Mouse (Mus musculus): ENCODE data around the gene Adora1.

The Adora1 gene

DNA sequence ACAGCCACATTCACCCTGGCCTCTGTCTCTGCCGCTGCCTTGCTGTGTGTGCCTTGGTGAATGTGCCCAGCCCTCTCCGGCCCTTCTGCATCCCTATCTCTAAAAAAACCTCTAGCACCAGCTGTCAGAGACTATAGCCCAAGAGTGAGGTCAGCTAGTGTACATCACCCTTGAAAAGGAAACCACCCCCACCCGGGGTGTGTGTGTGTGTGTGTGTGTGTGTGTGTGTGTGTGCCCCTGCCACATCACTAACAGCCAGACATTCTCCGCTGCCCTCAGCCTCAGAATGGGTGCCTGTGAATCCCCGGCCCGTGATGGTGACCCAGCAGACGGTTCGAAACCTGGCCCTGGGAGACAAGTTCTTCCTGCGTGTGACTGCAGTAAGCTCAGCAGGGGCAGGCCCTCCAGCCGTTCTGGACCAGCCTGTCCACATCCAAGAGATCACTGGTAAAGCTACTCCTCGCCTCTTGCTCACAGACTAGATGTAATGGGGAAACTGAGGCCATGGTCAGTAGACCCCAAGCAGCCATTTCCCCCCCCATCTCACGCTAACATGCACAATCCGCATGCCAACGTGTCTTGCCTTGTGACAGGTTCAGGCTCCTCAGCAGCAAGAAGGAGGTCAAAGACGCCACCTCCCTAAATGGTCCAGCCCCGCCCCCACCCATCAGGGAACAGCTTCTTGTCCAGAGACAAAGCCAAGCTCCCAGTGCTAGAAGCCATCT lies 40.8 kb downstream of the Adora1 start:
- no peak for DNase-seq (ENCODE audit: low spot score)

DNA sequence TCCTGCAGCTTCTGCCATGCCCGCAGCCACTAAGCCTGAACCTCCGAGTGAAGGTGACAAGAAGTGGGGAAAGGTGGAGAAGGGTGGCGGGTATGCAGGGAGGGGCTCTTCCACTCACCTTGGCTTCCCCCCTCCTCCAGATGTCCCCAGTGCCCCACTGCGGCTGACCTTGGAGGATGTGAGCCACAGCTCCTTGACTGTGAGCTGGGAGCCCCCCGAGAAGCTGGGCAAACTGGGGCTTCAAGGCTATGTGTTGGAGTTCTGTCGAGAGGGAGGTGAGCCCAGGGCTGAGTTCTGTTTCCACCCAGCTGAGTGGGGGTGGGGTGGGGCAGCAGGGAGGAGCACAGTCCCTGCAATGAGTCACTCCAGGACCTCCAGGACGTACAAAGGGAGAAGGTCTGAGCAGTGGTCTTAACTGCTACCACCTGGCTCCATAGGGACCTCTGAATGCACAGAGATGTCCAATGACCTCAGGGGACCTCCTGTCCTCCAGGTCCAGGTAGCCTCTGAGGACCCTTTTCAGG lies 41.5 kb downstream of the Adora1 start:
- no peak for DNase-seq (ENCODE audit: low spot score)

DNA sequence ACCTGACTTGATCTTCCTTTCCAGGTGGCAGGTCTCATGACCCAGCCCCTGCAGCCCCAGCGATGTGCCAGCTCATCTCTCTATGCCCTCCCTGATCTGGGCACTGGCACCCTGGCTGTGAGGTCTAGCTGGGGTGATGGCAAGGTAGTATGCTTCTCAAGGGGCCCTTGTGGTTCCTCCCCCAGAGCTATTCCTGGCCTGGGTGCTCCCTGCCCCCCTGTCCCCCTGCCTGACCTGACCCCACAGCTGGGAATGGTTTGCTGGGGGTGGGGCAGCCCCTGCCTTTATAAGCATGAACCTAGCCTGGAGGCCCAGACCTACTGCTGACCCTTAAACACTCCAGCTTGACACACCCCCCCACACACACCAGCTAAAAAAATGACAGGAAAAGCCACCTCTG lies 42.1 kb downstream of the Adora1 start, which contains the start of gene Mybph:
Mybph (plus strand) TSS at position 323 of the 400 bp plus-strand sequence.
- no peak for DNase-seq (ENCODE audit: low spot score)

DNA sequence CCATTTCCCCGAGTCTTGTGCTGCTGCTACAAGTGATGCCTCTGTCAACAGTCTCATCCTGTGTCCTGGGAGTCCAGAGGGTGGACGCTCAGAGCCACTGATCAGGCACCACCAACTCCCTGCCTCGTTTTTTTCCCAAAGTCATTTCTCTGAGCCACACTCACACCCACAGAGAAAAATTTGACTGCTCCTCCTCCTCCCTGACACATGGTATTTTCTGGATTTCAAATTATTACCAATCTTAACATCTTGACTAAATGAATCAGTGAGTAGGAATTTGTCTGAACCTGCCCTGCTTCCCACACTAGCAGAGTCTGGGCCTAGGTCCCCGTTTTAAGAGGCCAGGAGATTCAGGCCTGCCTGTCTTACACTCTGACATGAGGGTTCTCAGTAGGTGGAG lies 43.2 kb downstream of the Adora1 start:
- DNase-seq (ENCODE audit: low spot score): no peak

DNA sequence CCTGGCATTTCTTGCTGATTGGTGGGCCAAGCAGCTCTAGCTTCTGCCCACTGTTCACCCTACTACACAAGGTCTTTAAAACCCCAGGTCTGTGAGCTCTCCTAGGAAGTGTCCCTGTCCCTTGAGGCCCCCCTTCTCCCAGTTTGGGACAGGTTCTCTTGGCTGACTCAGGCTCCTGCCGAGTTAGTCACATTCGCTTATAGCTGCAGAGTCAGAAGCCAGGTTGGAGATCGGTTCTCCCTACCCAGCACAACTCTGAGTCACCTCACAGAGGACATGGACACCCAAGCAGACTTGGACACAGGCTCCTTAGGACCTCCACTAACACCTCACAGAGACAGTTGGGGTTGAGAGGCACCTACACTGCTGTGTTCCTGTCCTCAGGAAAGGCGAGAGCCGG lies 44.0 kb downstream of the Adora1 start:
- no peak for DNase-seq (ENCODE audit: low spot score)

DNA sequence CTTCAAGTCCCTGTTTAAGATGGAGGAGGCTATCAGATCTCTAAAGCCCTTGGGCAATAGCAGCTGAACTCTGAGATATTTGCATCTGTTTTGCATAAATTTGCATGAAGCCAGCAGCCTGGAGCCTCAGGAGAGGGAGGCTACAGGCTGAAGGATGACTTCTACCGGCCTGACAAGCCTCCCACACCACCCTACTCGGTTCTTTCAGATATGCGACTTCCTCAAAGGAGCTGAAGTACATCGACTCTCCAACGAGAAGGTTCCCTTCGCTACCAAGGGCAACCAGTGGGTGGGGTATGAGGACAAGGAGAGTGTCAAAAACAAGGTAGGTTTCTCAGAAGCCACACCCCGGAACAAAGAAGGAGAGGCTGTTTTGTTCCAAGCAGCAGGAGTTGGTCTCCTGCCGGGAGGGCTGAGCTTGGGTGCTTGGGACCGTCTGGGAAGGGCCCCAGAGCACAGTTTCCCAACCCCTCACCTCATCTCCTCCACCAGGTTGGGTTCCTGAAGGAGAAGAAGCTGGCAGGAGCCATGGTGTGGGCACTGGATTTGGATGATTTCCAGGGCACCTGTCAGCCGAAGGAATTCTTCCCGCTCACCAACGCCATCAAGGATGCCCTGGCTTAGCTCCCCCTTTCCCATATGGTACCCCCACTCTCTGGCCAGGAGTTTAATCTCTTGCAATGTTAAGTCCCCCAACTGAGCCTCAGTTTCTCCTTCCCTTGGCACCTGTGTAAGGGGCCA lies 46.1 kb downstream of the Adora1 start:
- no peak for DNase-seq (ENCODE audit: low spot score)

DNA sequence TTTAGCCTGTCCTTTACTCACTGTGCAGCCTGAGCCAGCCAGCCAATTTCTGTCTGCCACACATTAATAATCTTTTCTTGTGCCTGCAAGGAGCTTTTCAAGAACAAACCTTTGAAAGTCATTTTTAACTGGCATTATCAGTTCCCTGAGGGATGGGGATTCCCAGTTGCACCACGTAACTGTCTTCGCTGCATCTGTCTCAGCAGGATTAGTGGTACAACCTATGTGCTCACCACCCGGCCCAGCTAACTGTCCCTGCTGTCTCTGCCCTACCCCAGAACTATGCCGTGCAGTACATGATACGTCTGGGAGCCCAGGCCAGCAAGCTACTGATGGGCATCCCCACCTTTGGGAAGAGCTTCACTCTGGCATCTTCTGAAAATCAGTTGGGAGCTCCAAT lies 47.0 kb downstream of the Adora1 start:
- no peak for DNase-seq (ENCODE audit: low spot score)

DNA sequence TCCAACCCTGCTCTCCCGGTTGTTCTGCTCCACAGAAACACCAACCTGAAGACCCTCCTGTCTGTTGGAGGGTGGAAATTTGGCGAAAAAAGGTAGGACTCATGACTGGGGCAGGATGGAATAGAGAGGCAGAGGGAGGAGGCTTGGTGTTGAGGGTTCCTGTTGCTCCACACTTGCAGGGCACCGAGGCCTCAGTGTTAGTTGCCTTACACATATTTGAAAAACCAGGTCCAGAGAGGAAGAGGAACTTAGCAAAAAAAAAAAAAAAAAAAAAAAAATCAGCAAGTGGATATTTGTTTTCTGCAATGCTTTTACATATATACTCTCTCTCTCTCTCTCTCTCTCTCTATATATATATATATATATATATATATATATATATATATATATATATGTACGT lies 51.1 kb downstream of the Adora1 start:
- no peak for DNase-seq (ENCODE audit: low spot score)

DNA sequence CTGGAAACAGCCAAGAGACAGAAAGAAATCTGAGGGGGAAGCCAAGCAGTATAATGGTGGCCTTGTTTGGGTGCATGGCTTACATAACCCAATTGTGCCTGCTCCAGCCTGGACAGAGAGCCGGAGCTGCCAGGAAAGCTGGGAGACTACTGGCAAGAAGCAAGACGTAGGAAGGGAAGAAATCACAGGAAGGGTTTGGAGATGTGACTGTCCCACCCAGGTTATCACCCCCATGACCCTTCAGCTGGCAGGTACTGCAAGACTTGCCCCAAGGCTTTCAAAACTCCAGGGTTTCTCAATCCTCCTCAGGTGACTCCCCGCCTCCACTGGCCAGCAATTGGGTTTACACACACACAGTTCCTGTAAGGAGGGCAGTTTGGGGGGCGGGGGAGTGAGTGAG lies 53.2 kb downstream of the Adora1 start, which contains the start of gene Chil1:
Chil1 (plus strand) TSS at position 152 of the 400 bp plus-strand sequence.
- no peak for DNase-seq (ENCODE audit: low spot score)

DNA sequence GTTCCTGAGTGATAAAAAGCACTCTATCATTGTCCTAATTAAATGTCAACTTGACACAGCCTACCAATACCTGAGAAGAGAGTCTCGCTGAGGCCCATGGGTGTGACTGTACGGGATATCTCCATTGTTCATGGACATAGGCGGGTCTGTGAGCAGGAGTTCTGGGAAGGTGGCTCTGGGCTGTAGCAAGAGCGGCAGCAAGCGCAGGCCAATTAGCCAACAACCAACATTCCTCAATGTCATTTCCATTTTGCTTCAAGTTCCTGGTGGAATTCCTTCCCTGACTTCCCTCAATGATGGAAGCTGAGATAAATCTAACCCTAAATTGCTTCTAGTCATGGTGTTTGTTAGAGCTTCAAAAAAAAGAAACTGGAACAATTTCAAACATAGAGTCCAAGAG lies 57.3 kb downstream of the Adora1 start:
- no peak for DNase-seq (ENCODE audit: low spot score)

DNA sequence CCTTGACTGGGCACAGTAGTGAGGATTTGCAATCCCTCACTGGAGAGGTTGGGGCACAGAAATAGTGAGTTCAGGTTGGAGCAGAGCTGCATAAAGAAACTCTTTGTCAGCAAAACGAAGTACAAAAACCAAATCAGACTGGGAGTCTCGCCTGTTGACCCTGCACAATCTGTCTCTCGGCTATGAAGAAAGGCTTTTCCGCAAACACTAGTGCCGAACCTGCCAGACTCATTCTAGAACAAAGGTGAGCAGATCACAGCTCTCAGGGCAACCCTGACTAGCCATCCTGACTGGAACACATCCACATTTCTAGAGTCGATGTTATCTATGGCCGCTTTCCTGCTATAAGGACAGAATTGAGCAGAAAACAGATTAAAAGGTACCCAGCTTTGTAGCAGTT lies 62.1 kb downstream of the Adora1 start:
- DNase-seq (ENCODE audit: low spot score): no peak

DNA sequence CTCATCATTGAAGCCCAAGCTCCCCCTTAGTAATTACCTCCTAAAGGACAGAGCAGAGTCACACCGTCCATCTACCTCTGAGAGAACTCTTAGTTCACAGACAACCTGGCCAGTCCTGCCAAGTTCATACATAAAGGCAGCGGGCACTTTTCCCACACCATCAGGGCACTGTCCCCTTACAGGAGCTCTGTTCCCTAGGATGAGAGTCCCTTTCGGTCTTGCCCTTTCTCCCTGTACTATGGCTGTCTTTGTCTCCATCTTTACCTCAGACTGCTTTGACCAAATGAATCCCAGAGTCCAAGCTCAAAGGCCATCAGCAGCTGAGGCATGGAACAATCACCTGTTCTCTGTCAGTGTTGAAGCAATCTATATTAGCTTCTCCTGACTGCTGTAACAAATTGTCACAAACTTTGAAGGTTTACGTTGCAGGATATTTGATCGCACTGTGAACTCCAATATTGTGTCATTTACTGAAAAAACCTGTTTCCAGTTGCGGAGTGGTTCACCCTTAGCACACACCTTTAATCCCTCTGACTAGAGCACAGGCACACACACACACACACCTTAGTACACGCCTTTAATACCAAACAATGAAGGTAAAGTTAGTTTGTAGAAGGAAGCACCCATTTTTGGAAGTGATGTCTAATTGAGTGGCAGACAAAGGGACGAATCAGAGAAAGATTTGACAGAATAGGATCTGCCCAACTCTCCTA lies 66.1 kb downstream of the Adora1 start:
- DNase-seq (ENCODE audit: low spot score): no peak

DNA sequence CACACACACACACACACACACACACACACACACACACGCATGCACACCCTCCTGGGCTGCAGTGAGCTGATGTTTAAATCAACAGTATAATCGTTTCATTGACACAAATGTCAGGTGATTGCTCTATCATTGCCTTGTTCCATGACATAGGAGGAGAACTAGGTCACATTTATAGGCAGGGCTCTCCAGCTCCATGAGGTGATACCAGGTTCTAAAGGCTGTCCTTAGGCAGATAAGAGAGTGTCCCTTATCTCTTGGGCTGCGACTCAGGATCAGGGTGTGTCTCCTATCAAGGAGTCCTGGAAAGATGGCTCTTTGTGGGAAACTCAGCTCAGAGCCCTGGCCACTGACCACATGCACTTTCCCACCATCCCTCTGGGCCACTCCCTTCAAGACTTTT lies 66.7 kb downstream of the Adora1 start:
- no peak for DNase-seq (ENCODE audit: low spot score)

DNA sequence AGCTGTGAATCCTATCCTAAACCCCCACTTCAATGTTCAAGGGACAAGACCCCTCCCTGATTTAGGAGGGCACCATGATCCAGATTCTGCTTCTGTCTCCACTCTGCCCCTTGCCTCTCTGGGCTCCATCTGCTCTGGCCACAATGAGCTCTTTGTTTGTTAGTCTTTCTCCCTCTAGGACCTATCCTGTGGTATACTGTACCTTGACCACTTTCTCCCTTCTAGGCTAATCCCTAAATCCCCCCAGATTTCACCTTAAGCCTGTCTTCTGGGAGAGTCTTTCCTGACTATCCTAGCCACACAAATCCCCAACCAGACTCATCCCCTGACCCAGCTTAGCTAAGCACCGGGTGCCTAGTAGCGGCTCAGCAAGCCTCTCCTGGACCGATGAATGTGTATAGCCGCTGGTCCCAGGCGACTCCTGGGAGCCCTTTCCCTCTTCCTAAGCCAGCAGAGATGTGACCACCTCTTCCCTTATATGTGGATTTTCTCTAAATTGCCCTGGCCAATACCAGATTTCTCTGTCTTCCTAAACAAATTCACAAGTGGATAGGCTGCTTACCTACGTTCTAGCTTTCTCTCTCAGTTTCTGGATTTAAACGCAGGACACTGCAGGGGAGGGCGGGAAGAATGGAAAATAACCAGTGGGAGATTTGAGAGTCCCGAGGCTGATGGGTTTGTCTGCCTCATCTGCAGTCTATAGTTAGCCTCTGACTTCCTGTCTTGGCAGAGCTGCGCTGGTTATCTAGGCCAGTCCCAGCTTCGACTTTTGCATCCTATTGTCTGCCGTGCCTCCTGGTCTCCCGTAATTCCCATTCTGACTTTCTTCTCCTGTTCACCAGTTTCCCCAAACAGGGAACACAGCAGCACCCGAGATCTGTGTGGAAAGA lies 67.6 kb downstream of the Adora1 start:
- no peak for DNase-seq (ENCODE audit: low spot score)

DNA sequence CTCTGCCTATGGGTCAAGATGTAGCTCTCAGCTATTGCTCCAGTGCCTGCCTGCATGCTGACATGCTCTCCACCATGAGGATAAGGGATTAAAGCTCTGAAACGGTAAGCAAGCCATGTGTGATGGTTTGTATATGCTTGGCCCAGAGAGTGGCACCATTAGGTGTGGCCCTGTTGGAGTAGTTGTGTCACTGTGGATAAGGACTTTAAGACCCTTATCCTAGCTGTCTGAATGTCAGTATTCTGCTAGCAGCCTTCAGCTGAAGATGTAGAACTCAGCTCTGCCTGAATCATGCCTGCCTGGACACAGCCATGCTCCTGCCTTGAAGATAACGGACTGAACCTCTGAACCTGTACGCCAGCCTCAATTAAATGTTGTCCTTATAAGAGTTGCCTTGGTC lies 68.7 kb downstream of the Adora1 start:
- no peak for DNase-seq (ENCODE audit: low spot score)

DNA sequence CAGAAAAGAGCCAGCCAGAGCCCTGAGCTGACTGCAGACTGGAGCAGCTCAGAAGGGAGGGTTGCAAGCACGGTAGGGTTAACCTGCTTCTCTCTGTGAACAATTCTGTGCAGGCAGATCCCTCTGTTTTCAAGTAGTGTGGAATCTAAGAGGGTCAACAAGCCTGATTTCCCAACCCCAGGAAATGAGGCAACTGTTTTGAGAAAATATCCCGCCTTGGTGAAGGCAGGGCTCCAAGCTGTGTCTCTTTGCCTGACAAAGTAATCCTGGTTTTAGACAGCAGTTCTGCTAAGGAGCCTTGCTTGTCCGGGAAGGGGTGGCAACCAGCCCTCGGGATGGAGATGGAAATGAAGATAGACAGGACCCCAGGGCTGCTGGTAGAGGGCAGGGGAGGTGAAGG lies 70.8 kb downstream of the Adora1 start:
- no peak for DNase-seq (ENCODE audit: low spot score)

DNA sequence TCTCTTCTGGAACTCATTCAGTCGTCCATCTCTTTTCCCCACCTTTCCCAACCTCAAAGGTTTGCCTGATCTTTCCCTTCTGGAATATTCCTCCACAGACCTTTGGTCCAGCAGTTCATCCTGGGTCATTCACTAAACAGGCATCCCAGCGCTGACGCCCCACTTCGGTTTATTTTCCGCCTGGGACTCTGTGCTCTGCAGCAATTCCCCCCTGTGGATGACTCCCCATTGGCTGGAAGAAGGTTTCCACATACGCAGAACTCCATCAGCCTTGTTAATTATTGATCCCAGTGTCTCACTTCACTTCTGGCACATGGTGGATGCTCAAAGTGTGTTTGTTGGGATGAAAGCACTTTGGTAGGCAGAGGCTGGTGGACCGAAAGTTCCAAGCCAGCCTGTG lies 71.8 kb downstream of the Adora1 start:
- no peak for DNase-seq (ENCODE audit: low spot score)

DNA sequence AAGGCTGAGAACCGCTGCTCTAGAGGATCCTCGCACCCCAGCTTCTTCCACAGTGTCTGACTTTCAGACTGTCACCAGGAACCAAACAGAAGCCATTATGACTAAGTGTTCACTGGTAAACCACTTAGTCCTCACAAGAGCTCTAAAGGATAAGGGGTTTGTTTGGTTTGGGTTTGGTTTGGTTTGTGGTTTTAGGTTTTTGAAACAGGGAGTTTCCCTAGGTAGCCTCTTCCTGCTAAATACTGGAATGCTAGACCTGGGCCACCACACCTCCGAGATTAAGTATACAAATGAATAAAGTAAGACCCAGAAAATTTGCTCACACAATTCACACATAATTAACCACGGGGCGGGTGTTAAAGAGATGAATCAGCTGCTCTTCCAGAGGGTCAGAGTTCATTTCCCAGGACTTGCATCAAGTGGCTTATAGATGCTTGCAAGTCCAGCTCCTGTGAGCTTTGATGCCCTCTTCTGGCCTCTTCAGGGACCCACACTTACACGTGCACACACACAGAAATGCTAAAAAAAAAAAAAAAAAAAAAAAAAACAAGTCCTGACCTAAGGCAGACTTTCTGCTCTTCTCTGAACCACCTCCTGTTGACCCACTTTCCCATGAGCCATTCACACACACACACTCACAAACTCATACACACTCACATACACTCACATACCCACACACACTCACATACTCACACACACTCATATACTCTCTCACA lies 72.6 kb downstream of the Adora1 start:
- DNase-seq (ENCODE audit: low spot score): no peak

DNA sequence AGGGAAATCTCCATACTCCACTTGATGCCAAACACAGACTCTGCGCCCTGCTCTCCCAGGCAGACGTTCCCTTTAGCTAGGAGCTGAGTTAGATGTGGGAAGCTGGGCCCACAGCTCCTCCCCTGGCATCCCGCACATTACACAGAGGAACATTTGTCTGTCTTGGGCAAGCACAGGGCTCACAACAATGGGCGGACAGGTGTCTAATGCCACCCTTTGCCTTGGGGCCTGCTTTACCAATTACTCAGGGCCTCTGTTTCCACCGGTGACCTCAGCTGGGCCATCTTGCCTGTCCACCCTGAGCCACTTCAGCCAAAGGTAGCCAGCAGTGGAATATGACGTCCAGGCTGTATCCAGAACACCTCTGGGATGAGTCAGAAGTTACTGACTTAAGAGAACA lies 73.8 kb downstream of the Adora1 start:
- DNase-seq (ENCODE audit: low spot score): no peak

DNA sequence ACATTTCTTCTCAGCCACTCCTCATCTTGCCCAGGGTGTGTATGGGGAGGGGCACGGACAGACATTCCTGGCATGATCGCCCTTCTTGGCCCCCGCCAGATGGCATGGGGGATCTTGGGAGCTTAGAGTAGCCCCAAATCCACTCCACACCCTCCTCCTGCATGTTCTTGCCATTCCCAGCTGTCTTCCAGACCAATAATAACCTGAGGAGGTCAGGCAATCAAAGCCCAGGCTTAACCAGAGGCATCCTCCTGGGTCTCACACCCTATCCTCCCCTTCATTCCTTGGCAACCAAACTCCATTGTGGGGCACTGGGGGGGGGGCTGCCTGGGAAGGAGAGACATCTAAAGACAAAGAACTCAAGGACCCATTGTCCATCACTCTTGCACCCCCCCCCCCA lies 74.8 kb downstream of the Adora1 start:
- no peak for DNase-seq (ENCODE audit: low spot score)

DNA sequence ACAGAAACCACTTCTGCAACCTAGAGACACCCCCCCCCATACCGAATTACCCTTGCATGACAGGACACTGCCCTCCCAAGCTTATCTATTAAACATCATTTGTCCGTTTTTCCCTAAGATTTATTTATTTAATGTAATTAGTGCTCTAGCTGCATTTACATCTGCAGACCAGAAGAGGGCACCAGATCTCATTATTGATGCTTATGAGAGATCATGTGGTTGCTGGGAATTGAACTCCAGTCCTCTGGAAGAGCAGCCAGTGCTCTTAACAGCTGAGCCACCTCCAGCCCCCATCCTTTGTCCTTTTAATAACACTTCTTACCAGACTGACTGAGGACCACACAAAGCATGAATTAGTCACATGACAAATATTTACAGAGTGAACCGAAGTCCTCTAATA lies 80.6 kb downstream of the Adora1 start:
- DNase-seq (ENCODE audit: low spot score): no peak

Data from T-cell, adult 2 months (primary cell).